Mouse (Mus musculus) neural tube, embryonic 11.5 days (tissue): ENCODE measurements around the gene Hacl1. TPM values are rescaled to one million over a fixed set of nuclear protein-coding genes. Genes with fewer than 3 reads are reported as not detected.

Experiments
- ATAC-seq: fragments of 200-750 bp; cut with Nextera tagmentation; 2 replicates; pipeline ENCODE4 v1.8.0; 2017; ENCODE audit warnings: moderate number of reproducible peaks, mild to moderate bottlenecking, moderate TSS enrichment, moderate library complexity; ENCODE audit not compliant: insufficient read depth, low FRiP score, low TSS enrichment
- DNase-seq: peaks from one replicate; pipeline ENCODE4 v3.0.0-alpha.2; 2015; ENCODE audit warnings: low spot score
- H3K27ac ChIP-seq: fragments of 300-500 bp; sonication (generic); 2 replicates; pipeline ENCODE4 v1.5.1; 2014; ENCODE audit warnings: low read depth, mild to moderate bottlenecking, low read length
- H3K27me3 ChIP-seq: fragments of 300-500 bp; sonication (generic); 2 replicates; pipeline ENCODE4 v1.6.1; 2014; ENCODE audit warnings: mild to moderate bottlenecking, low read length, mixed read lengths; ENCODE audit not compliant: control insufficient read depth, insufficient read depth
- H3K36me3 ChIP-seq: fragments of 300-500 bp; sonication (generic); 2 replicates; pipeline ENCODE4 v1.6.1; 2014; ENCODE audit warnings: mild to moderate bottlenecking, low read length, moderate library complexity, mixed read lengths; ENCODE audit not compliant: control insufficient read depth, insufficient read depth
- H3K4me1 ChIP-seq: fragments of 300-500 bp; sonication (generic); 2 replicates; pipeline ENCODE4 v1.6.1; 2014; ENCODE audit warnings: low read length, mixed read lengths; ENCODE audit not compliant: control insufficient read depth, insufficient read depth
- H3K4me2 ChIP-seq: fragments of 300-500 bp; sonication (generic); 2 replicates; pipeline ENCODE4 v1.6.1; 2014; ENCODE audit warnings: low read depth, mild to moderate bottlenecking, moderate library complexity
- H3K4me3 ChIP-seq: fragments of 300-500 bp; sonication (generic); 2 replicates; pipeline ENCODE4 v1.5.1; 2014; ENCODE audit warnings: low read depth, low read length
- H3K9ac ChIP-seq: fragments of 300-500 bp; sonication (generic); 2 replicates; pipeline ENCODE4 v1.6.1; 2014; ENCODE audit warnings: mild to moderate bottlenecking, low read length
- H3K9me3 ChIP-seq: fragments of 300-500 bp; sonication (generic); 2 replicates; pipeline ENCODE4 v1.6.1; 2016; ENCODE audit warnings: low read length; ENCODE audit not compliant: control insufficient read depth
- WGBS: fragments of 180-500 bp; shearing (Covaris S2); extraction: QIAGEN DNeasy Blood & Tissue Kit; methylation state at CpG from one replicate; pipeline ENCODE4 v1.1.7; 2014; 5-methylcytosine and 5-hydroxymethylcytosine counted together
- polyA plus RNA-seq: library from polyadenylated mRNA; unstranded; fragments of >200 nt; fragmentation: Nextera tagmentation; extraction: Ambion mirVana; gene quantifications from 2 replicates; pipeline ENCODE4 v1.2.1, GENCODE M21; 2014

The Hacl1 gene
- polyA plus RNA-seq, 1 experiment from 2014 or later: 8.2 TPM

- ATAC-seq (no peak), DNase-seq (no peak)
- no peaks in the 10 kb centered on the region for H3K4me1 ChIP-seq
- H3K36me3 ChIP-seq: no peaks in the 10 kb centered on the region
- H3K9ac ChIP-seq: no peak overlapping the region
- no peaks in the 10 kb centered on the region for H3K27me3 ChIP-seq
- H3K9me3 ChIP-seq: no peaks in the 10 kb centered on the region
- no peak overlapping the region for H3K4me3 ChIP-seq
- no peak overlapping the region for H3K27ac ChIP-seq
- H3K4me2 ChIP-seq: no peak overlapping the region
- WGBS: 95% methylated on average over 4 of the region's 4 CpGs
Measured at GRCm38 (mm10) chr14:31597446-31597845, 43.6 kb downstream of the Hacl1 start.

- Histone ChIP-seq H3K4me2 (no peak overlapping the region), H3K36me3 (no peaks in the 10 kb centered on the region), H3K4me3 (no peak overlapping the region), H3K4me1 (no peaks in the 10 kb centered on the region), H3K27me3 (no peaks in the 10 kb centered on the region), H3K9me3 (no peaks in the 10 kb centered on the region), H3K27ac (no peak overlapping the region), H3K9ac (no peak overlapping the region)
- ATAC-seq (no peak), DNase-seq (no peak)
- 83% methylated on average over 7 of the region's 7 CpGs for WGBS
Measured at GRCm38 (mm10) chr14:31596408-31596807, 44.7 kb downstream of the Hacl1 start.

GRCm38 (mm10) chr14:31594693-31595092 lies 46.4 kb downstream of the Hacl1 start:
- Histone ChIP-seq H3K27ac (no peak overlapping the region), H3K9me3 (no peaks in the 10 kb centered on the region), H3K27me3 (no peaks in the 10 kb centered on the region), H3K4me2 (no peak overlapping the region), H3K9ac (no peak overlapping the region), H3K4me1 (no peaks in the 10 kb centered on the region), H3K36me3 (no peaks in the 10 kb centered on the region), H3K4me3 (no peak overlapping the region)
- no peak for ATAC-seq
- WGBS: 89% methylated on average over 3 of the region's 3 CpGs
- no peak for DNase-seq

DNA sequence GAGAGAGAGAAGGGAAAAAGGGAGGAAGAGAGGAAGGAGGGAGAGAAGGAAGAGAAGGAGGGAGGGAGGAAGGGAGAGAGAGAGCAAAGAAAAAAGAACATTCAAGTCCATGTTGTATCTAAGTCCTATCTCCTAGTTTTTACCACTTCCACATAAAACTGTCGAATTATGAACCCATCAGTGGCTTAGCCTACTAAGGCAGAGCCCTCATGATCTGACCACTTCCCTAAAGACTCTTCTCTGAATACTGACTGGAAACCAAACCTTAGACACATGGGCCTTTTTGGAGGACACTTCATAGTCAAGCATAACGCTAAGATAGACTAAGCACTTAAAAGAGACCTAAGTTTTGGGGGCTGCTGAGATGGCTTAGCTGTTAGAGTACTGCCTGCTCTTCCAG lies 48.0 kb downstream of the Hacl1 start:
- H3K27ac ChIP-seq: no peak overlapping the region
- ATAC-seq: no peak
- WGBS: 78% methylated on average over 2 of the region's 2 CpGs
- H3K27me3 ChIP-seq: no peaks in the 10 kb centered on the region
- H3K4me1 ChIP-seq: no peaks in the 10 kb centered on the region
- no peaks in the 10 kb centered on the region for H3K36me3 ChIP-seq
- no peak overlapping the region for H3K4me2 ChIP-seq
- DNase-seq: no peak
- no peaks in the 10 kb centered on the region for H3K9me3 ChIP-seq
- no peak overlapping the region for H3K9ac ChIP-seq
- no peak overlapping the region for H3K4me3 ChIP-seq

GRCm38 (mm10) chr14:31591243-31591642 lies 49.8 kb downstream of the Hacl1 start, which contains the start of gene Colq:
Colq (minus strand) TSS chr14:31591343.
- WGBS: 80% methylated on average over 3 of the region's 3 CpGs
- Histone ChIP-seq H3K4me3 (no peak within 1 kb of the TSS), H3K36me3 (no peaks in the 10 kb centered on the region), H3K4me2 (no peak within 1 kb of the TSS), H3K4me1 (no peaks in the 10 kb centered on the region), H3K27me3 (no peaks in the 10 kb centered on the region), H3K9ac (no peak within 1 kb of the TSS), H3K27ac (no peak within 1 kb of the TSS), H3K9me3 (no peaks in the 10 kb centered on the region)
- DNase-seq (no peak), ATAC-seq (no peak)

GRCm38 (mm10) chr14:31586451-31586850 lies 54.6 kb downstream of the Hacl1 start:
- Histone ChIP-seq H3K4me1 (no peaks in the 10 kb centered on the region), H3K4me3 (no peak overlapping the region), H3K9ac (no peak overlapping the region), H3K4me2 (no peak overlapping the region), H3K27ac (no peak overlapping the region), H3K36me3 (no peaks in the 10 kb centered on the region), H3K9me3 (no peaks in the 10 kb centered on the region), H3K27me3 (no peaks in the 10 kb centered on the region)
- no peak for ATAC-seq
- DNase-seq: no peak
- WGBS: 86% methylated on average over 8 of the region's 8 CpGs

- H3K4me2 ChIP-seq: no peak overlapping the region
- H3K4me1 ChIP-seq: no peaks in the 10 kb centered on the region
- H3K36me3 ChIP-seq: no peaks in the 10 kb centered on the region
- H3K4me3 ChIP-seq: no peak overlapping the region
- 92% methylated on average over 6 of the region's 9 CpGs for WGBS
- H3K27me3 ChIP-seq: no peaks in the 10 kb centered on the region
- no peaks in the 10 kb centered on the region for H3K9me3 ChIP-seq
- no peak overlapping the region for H3K27ac ChIP-seq
- H3K9ac ChIP-seq: no peak overlapping the region
- DNase-seq (no peak), ATAC-seq (no peak)
Measured at GRCm38 (mm10) chr14:31583082-31583481, 58.0 kb downstream of the Hacl1 start.

DNA sequence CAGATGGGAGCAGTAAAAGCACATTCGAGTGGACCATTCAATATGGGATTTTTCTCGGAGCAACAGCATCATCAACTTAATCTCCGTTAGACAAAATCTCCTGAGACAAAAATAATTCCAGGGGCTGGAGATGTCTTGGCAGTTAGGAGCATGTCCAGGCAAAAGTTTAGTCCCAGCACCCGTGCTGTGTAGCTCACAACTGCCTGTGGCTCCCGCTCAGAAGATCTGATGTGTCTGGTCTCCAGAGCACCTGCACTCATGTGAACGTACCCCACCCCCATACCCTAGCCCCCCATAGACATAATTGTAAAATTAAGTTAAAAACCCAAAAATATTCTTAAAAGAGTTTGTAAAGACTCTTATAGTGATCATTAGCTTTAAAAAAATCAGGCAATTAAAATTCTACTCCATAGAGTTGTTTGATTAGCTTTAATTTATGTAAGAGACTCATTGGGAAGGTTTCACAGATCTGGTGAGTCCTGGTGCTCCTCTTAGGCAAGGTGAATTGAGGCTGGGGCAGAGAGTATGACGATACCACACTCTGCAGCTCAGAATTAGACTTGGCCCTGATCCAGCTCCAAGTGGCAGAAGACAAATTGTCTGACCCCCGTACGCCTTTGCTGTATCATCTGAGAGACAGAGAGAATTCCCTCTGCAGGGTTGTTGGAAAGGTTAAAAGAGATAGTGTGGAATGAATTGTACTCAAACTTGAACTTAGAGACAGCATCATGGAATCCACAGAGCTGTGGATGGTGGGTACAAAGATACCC lies 62.9 kb downstream of the Hacl1 start:
- Histone ChIP-seq H3K27me3 (no peaks in the 10 kb centered on the region), H3K27ac (no peak overlapping the region), H3K4me3 (no peak overlapping the region), H3K9ac (no peak overlapping the region), H3K36me3 (no peaks in the 10 kb centered on the region), H3K4me2 (no peak overlapping the region), H3K9me3 (no peaks in the 10 kb centered on the region), H3K4me1 (no peaks in the 10 kb centered on the region)
- ATAC-seq (no peak), DNase-seq (no peak)
- 71% methylated on average over 9 of the region's 9 CpGs for WGBS
